Mouse (Mus musculus) adrenal gland, postnatal 10 days (tissue): ENCODE measurements around the gene Selenon. TPM values are rescaled to one million over a fixed set of nuclear protein-coding genes. Genes with fewer than 3 reads are reported as not detected.

ENCODE experiments used
- DNase-seq: peaks from one replicate; pipeline ENCODE4 v3.0.0; 2021; ENCODE audit warnings: mixed read lengths
- total RNA-seq, 2 experiments: library from RNA; stranded (reverse); gene quantifications; 2 replicates each; pipeline ENCODE4 v1.2.3; 2021

Selenon gene
- total RNA-seq, 2 experiments from 2014 or later: 30.8 to 32.9 TPM

DNA sequence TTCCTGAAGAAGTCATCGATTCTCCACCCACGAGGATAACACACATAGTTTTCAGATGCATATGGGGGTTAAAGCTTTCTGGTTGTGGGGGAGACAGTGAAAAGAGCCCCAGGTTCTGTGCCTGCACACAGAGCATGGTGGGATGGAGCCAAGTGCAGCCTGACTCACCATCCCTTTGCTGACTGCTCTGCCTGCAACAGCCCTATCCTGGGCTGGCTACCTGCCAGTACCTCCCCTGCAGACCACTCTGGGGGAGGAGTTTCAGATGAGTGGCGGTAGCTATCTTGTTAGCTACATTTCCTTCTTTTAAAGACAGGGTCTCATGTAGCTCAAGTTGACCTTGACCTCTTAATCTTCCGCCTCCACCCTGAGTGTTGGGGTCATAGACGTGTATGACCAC is 26.4 kb upstream of the Selenon start:
- DNase-seq: peak; percentile 55

DNA sequence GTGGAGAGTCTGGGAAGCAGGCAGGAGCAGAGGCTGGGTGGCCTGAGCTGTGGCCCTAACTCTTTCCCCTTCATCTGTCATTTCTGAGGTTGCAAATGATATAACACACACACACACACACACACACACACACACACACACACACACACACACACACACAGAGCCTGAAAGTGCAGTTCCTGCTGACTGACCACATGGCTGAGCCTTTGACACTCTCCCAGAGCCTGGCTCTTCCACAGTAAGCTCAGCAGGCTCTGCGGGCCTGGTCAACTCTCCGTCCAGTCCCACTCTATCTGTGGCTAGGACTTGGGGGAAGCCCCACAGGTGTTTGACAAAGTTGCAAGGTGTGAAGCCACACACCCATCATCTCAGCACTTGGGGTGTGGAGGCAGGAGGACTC is 25.3 kb upstream of the Selenon start:
- DNase-seq: no peak

GRCm38 (mm10) chr4:134575486-134575885 is 23.5 kb upstream of the Selenon start:
- no peak for DNase-seq

DNA sequence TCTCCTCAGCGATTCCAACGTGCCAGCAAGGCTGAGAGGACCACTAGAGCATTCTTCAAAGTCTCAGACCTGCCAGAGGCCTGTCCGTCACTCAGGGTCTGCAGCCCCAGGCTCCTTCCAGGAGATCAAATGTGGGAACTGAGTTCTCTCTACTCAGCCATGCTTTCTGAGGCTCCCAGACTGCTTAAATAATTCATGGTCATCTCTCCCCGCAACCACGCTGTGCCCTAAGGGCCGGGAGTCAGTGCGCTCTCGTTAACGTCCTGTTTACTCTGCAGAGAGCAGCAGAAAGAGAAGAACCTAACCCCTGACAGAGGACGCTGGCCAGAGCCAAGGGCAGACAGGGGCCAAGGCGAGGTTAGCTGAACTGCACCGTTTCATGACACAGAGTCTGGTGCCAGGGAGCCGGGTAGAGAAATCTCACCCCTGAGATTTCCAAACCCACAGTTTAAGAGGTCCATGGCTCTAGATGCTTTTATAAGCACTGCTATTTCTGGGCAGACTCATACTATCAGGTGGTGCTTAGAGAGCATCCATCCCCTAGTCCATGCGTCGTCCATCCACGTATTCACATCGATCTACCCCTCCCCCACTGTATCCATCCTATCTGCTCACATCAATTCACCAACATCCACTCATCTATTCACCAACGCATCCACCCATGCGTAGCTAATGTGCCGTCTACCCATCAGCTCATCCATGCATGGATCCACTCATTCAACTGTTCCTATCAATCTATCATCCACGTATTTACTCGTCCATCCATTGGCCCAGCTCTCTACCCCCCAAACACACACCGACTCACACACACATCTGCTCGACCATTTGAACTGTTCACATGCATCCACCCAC is 20.7 kb upstream of the Selenon start:
- DNase-seq: peak; percentile 55

DNA sequence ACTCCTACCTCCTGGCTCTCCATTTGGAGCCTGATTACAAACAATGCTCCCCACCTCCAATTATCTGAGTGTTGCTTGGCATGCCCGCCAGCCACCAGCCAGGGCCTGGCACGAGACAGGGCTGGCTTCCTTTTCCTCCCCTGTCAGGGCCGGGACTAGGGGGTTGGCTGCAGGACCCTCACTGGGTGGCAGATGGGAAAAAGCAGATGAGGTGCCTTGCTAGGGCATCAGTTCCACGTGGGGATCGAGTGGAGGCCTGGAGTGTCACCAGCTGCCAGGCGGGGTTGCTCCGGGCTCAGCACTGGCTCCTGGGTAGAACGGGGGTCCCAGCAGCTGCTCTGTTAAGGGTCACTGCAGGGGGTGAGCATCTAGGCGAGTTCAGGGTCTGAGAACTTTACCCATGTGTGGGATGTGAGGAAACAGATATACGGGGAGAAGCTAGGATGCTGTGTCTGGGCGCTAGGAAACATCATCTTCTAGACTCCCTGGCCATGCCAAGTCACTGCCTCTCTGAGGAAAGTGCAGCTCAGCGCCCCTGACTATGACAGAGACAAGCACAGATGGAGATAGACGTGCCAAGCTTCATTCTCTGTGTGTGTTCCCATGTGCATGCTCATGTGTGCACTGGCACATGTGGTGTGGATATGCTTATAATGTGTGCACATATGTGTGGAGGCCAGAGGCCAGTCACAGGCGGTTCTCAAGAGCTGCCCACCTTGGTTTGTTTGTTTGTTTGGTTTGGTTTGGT is 18.9 kb upstream of the Selenon start:
- no peak for DNase-seq

DNA sequence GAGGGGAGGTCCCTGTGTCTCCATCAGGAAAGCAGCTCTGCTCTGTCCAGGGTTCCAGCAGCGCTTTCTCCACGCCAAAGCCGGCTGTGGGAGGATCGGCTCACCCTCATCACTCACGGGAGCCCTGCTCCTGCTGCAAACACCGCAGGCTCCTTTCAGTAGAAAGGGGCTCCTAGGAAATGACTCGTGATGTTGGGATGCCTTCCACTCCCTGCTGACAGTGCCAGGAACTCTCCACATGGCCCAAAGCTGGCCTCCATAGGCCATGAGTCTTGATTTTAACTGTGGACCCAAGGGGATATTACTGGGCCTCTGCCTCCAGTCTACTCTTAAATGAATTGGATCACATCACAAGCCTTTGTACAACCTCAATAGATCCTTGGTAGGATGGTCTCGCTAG is 17.9 kb upstream of the Selenon start:
- no peak for DNase-seq

- DNase-seq: no peak
Measured at GRCm38 (mm10) chr4:134569205-134569604, 17.2 kb upstream of the Selenon start.

- peak; percentile 53 for DNase-seq
Measured at GRCm38 (mm10) chr4:134567377-134568226, 15.6 kb upstream of the Selenon start.

- DNase-seq: no peak
Measured at GRCm38 (mm10) chr4:134564093-134564492, 12.1 kb upstream of the Selenon start.

DNA sequence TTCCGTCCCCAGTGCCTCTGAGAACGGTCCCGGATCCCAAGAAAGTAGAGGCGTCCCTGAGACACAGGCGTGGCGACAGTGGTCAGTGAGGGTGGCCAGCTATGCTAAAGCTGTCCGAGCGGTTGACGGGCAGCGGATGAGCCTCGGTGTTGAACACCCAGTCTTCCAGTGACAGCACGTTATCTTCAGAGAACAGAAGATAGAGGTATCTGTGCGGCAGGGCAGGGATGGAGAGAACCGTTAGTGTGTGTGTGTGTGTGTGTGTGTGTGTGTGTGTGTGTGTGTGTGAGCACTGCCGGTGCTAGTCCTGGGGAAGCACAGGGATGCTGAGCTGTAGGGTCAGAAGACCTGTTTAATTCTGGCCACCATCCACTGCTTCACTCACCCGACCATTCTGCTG is 11.7 kb upstream of the Selenon start:
- no peak for DNase-seq

- DNase-seq: no peak
Measured at GRCm38 (mm10) chr4:134562014-134562413, 10.0 kb upstream of the Selenon start.

DNA sequence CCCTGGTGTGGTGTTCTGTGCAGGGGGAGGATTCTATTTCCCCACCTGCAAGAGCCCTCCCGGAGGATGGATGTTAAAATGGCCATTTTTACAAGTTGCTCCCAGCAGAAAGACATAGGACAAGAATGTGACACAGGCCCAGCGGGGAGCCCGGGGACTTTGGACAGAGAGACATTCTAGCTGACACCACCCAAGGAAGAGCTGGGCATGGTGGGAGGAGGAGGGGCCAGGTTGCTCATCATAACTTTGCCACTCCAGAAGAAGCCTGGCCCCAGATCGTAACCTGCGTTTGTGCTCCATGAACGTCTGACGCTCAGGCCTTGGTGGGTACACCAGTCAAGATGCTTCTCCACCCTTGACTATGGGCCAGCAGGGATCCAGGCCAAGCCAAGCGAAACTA is 8.7 kb upstream of the Selenon start:
- DNase-seq: no peak

DNA sequence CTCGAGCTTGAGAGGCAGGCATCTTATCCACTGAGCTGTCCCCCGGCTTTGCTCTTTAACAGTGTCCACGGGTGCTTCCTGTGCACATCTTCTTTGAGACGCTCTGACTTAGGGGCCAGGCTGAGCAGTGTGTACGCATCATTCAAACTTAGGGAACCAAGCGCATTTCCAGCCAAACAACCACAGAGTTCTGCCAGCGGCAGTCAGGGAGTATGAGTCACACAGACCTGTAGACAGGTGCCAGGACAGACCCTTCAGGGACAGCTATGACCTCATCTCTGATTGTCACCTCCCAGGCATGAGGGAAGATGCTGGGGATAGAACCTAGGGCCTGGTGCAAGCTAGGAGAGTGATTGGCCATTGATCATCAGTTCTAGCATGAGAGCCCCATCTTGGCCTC is 7.2 kb upstream of the Selenon start:
- DNase-seq: no peak

DNA sequence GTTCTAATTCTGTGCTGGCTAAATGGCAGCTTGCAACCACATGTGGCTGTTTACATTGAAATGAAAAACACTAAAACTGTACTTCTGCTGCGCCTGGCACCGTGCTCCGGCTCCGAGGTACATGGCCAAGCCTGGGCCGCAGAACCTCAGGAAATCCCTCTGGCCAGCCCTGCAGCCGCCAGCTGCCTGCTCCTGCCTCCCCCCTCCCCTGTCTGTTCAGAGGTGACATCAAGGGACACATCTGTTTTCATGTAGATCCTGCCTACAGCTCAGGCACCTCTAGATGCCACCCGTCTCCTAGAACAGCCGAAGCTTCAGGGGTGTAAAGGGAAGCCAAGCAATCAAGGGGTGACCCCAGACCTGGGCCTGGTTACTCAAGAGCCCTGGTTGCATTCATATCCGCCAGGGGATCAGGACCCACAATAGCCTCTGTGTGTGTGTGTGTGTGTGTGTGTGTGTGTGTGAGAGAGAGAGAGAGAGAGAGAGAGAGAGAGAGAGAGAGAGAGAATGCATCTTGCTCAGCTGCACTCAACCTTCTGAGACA is 6.7 kb upstream of the Selenon start:
- DNase-seq: no peak

DNA sequence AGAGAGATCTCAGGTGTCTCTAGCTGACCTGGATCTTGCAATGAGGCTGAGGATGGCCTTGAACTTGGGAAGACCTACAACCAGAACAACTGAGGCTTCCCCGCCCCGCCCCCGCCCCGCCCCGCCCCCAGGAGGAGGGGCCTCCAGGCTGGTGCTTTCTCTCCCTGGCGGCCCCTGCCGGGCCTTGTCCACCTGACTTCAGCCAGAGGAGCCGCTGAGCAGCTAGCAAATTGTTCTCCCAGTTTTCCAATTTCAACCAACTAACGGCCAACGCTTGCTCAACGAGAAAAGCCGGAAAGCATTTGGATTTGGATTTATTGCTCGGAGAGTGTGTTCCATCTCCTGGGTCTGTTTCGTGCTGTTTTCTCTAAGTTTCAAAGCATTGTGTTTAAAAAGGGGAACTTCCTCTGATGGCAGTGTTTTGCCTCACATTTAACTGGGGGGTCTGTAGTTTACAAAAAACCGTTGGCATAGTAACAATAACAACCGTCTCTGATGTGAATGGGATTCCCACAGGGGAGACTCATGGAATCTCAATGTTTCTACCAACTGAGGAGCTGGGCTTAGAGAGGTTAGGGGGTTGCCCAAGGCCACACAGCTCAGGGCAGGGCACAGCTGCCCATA is 5.8 kb upstream of the Selenon start:
- no peak for DNase-seq

GRCm38 (mm10) chr4:134555956-134556580 is 4.1 kb upstream of the Selenon start:
- DNase-seq: peak; percentile 72

GRCm38 (mm10) chr4:134553631-134554030 is 1.7 kb upstream of the Selenon start:
- DNase-seq: no peak

DNA sequence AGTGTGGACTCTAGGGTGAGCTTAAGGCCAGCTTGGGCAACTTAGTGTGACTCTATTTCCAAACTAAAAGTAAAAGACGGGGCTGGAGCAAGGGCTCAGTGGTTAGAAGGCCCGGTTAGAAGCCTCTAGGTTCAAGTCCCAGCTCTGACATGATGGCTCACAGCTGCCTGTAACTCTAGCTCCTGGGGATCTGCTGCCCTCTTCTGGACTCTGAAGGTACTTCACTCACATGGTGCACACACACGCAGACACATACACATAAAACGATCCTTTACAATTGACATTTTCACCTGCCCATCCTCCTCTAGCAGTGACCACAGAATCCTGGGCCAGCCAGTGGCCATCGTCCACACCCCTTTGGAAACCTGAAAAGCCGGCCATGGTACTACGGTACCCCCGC is 2.1 kb downstream of the Selenon start:
- DNase-seq: no peak

DNA sequence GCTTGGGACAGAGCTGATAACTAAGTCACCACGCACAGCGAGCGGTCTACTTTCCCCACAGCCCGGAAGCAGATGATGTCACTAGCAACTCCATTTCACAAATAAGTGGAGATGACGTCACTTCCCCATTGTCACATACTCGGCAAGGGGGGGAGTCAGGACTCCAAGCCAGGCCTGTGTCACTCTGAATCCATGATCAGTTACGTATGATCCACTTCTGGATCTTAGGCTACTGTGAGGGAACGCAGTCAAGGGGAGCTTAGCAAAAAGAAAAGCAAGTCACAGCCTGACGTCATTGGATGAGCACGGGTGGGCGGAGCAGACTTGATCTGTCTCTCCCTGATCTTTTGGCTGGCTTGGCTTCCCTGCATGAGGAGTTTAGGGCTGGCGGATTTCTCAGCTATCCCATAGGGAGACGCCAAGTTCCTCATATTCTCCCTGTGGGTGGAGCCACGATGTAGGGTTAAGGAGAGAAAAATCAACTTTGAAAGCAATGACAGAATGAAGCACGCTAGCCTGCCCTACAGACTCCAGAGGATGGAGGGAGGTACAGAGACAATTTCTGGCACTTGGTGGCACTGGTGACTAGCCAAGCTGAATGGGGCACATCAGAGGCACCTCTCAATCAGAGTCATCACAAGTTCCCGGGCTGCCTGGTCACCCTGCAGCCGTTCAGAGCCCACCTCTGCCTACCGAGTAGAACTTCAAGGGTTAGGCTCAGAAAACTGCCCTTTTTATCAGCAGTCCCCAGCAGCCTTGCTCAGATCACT is 3.6 kb downstream of the Selenon start:
- DNase-seq: no peak
